Mouse (Mus musculus) limb, embryonic 13.5 days (tissue): ENCODE measurements at regions not wholly inside any gene's neighbourhood (a gene's known extent, or its start where the extent isn't known, plus 50 kb on each side); places are given as distances from the start of the nearest gene placed in this dataset.

ENCODE experiments used
- ATAC-seq: fragments of 200-750 bp; cut with Nextera tagmentation; 2 replicates; pipeline ENCODE4 v1.8.0; 2017; ENCODE audit warnings: low read depth, moderate number of reproducible peaks, moderate TSS enrichment; ENCODE audit not compliant: low FRiP score
- H3K27ac ChIP-seq: fragments of 300-500 bp; sonication (generic); 2 replicates; pipeline ENCODE4 v1.5.1; 2015; ENCODE audit warnings: inconsistent platforms, mild to moderate bottlenecking, moderate library complexity
- H3K27me3 ChIP-seq: fragments of 300-500 bp; sonication (generic); 2 replicates; pipeline ENCODE4 v1.6.1; 2015; ENCODE audit warnings: mild to moderate bottlenecking, inconsistent platforms
- H3K36me3 ChIP-seq: fragments of 300-500 bp; sonication (generic); 2 replicates; pipeline ENCODE4 v1.6.1; 2015; ENCODE audit warnings: inconsistent platforms, mild to moderate bottlenecking, moderate library complexity
- H3K4me1 ChIP-seq: fragments of 300-500 bp; sonication (generic); 2 replicates; pipeline ENCODE4 v1.6.1; 2015; ENCODE audit warnings: inconsistent platforms
- H3K4me2 ChIP-seq: fragments of 300-500 bp; sonication (generic); replicated peaks from 2 replicates; pipeline ENCODE4 v1.6.1; 2015; ENCODE audit warnings: inconsistent platforms, mild to moderate bottlenecking, moderate library complexity
- H3K4me3 ChIP-seq: fragments of 300-500 bp; sonication (generic); 2 replicates; pipeline ENCODE4 v1.5.1; 2015; ENCODE audit warnings: moderate library complexity, mild to moderate bottlenecking, inconsistent platforms
- H3K9ac ChIP-seq: fragments of 300-500 bp; sonication (generic); 2 replicates; pipeline ENCODE4 v1.6.1; 2015; ENCODE audit warnings: mild to moderate bottlenecking, inconsistent platforms
- H3K9me3 ChIP-seq: fragments of 300-500 bp; sonication (generic); 2 replicates; pipeline ENCODE4 v1.6.1; 2016; ENCODE audit warnings: inconsistent platforms
- WGBS: fragments of 180-500 bp; shearing (Covaris S2); methylation state at CpG from one replicate; pipeline ENCODE4 v1.1.7; 2015; 5-methylcytosine and 5-hydroxymethylcytosine counted together

DNA sequence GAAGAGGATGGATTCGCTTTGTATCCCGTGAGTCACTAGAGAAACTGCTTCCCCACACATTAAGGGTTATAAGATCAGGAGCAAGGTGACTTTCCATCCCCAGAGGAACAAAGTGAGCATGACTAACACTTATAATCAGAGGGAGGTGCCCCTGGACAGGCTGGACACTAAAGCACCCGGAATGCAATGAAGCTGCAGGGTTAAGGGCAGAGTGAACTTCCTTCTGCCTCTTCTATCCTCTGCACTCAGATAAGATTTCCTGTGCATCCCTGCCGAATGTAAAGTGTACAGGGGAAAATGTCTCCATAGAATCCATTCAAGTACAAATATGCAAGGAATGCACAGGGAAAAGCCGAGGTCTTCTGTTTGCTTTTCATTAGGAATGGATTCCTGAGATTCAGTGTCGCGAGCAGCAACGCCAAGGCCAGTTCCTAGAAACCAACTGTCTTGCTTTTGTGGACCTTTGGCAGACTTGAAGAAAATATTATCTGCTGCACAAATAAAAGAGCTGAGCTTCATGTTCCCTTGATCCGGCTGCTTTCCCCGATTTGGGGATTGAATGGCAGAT, 58.5 kb upstream of the Fbxl7 start:
- 61% methylated on average over 10 of the region's 10 CpGs for WGBS

DNA sequence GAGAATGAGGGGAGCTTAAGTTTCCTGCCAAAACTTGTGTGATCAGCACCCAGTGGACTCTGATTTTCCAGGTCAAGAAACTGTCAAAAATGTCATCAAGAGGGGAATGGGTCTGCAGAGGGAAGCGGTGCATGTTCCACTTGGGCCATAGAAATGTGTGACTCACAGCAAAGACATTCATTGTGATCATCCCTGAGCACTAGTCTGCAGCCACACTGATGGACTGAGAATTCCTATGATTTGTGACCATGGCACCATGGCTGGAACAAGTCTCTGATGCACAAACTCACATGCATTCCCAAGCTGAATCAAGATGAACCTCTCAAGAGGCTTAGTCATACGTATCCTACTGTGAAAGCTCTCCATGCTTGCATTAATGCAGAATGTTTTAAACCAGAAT, 63.6 kb upstream of the Fbxl7 start:
- H3K9me3 ChIP-seq: no peaks in the 10 kb centered on the region
- H3K4me1 ChIP-seq: peaks cover 3% of the 10 kb centered on the region; the same call in 1 of the 2 replicates
- no peak overlapping the region for H3K9ac ChIP-seq
- H3K4me2 ChIP-seq: no peak overlapping the region
- no peak overlapping the region for H3K4me3 ChIP-seq
- H3K27me3 ChIP-seq: no peaks in the 10 kb centered on the region
- H3K36me3 ChIP-seq: no peaks in the 10 kb centered on the region
- H3K27ac ChIP-seq: no peak overlapping the region
- 93% methylated on average over 2 of the region's 2 CpGs for WGBS
- ATAC-seq: no peak

More for the DNA sequence above, 58.5 kb upstream of the Fbxl7 start:
- Histone ChIP-seq H3K4me1 (peaks cover 7% of the 10 kb centered on the region; the same call in 1 of the 2 replicates), H3K9me3 (no peaks in the 10 kb centered on the region), H3K27me3 (no peaks in the 10 kb centered on the region), H3K27ac (no peak overlapping the region), H3K4me3 (no peak overlapping the region), H3K36me3 (no peaks in the 10 kb centered on the region), H3K9ac (no peak overlapping the region), H3K4me2 (no peak overlapping the region)
- ATAC-seq: no peak

DNA sequence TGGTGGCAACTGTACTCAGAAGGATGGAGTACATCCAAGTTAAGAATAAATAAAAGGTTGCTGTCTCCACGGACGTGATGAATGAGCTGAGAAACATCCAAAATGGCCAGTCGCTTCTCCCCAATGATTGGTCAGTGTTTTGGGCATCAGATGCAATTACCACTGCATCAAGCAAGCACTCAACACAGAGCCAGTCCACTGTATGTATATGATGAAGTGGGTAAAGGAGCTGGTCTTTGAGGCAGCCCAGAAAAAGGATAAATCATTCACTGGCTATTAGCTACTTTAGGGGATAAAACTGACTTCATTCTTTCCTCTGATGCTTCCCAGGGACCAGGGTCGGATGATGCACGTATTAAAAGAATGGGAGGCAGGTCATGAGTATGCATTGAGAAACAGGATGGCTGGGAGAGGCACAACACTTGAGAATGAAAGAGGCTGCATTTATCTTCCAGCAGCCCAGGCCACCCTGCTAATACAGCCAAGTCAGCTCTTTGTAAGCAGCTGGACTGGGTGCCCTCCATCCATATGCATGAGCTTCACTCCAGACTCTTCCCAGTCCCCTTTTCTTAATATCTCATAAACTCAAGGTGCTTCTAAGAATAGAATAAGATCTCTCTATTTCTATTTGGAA, 73.1 kb upstream of the Fbxl7 start:
- H3K4me3 ChIP-seq: no peak overlapping the region
- no peaks in the 10 kb centered on the region for H3K27me3 ChIP-seq
- H3K27ac ChIP-seq: no peak overlapping the region
- H3K36me3 ChIP-seq: no peaks in the 10 kb centered on the region
- H3K9ac ChIP-seq: no peak overlapping the region
- H3K4me1 ChIP-seq: no peaks in the 10 kb centered on the region
- no peak overlapping the region for H3K4me2 ChIP-seq
- H3K9me3 ChIP-seq: no peaks in the 10 kb centered on the region
- ATAC-seq: no peak
- 76% methylated on average over 5 of the region's 5 CpGs for WGBS

DNA sequence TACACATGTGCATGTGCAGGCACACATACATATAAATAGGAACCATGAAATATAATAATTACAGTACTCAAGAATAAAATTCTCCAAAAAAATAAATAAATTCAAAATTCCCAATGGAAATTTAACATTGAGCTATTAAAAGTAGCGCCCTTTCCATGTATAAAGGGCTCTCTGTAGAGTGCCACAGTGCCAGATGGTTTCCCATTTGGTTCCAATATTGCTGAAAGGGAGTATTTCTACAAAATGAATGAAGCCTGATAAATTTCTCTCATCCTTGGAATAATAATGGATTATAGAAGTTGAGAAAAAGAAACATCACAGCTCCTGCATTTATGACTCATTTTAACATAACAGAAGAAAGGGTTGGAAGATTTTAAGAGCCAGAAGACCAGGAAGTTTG, 75.4 kb upstream of the Fbxl7 start:
- 67% methylated on average over 1 of the region's 1 CpGs for WGBS
- Histone ChIP-seq H3K27ac (no peak overlapping the region), H3K4me3 (no peak overlapping the region), H3K9ac (no peak overlapping the region), H3K9me3 (no peaks in the 10 kb centered on the region), H3K36me3 (no peaks in the 10 kb centered on the region), H3K4me2 (no peak overlapping the region), H3K4me1 (no peaks in the 10 kb centered on the region), H3K27me3 (no peaks in the 10 kb centered on the region)
- ATAC-seq: no peak

DNA sequence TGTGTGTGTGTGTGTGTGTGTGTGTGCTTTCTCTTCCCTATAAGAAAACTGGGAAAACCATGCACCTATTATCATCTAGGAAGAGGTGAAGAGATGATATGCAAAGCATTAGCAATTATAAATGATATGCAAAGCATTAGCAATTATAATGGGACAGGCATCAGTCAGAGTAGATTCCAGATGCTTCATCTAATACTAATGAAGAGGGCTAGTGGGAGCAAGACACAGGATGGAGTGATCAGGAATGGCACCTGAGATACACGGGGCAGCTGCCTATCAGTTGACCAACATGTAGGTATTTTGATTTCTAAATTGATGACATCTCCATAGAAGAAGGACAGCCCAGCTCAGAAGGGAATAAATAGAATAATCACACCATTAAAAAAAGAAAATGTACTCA, 97.7 kb upstream of the Fbxl7 start:
- Histone ChIP-seq H3K36me3 (no peaks in the 10 kb centered on the region), H3K9ac (no peak overlapping the region), H3K9me3 (no peaks in the 10 kb centered on the region), H3K4me3 (no peak overlapping the region), H3K27me3 (no peaks in the 10 kb centered on the region), H3K4me2 (no peak overlapping the region), H3K27ac (no peak overlapping the region), H3K4me1 (no peaks in the 10 kb centered on the region)
- no peak for ATAC-seq
- WGBS: 78% methylated on average over 1 of the region's 1 CpGs

DNA sequence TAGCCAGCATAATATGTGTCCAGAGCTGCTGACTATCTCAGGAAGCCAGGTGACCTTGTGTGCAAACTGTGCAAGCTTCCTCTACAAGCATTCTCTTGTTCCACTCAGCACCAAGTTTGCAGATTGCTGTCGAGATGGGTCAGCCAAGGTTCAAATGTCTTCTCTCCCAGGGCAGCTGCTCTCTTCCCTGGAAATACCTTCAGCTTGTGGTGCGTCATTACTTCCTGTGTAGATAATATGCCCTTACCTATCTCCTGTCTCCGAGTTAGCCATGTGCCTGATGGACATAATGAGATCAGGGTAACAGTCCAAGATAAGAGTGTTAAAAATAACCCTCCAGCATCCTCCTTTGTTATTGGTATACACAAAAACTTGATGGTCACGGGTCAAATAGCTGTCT, 113.7 kb upstream of the Fbxl7 start:
- ATAC-seq: no peak
- Histone ChIP-seq H3K4me3 (no peak overlapping the region), H3K4me1 (no peaks in the 10 kb centered on the region), H3K4me2 (no peak overlapping the region), H3K36me3 (no peaks in the 10 kb centered on the region), H3K9me3 (no peaks in the 10 kb centered on the region), H3K27ac (no peak overlapping the region), H3K27me3 (no peaks in the 10 kb centered on the region), H3K9ac (no peak overlapping the region)
- 76% methylated on average over 4 of the region's 4 CpGs for whole genome bisulfite sequencing

DNA sequence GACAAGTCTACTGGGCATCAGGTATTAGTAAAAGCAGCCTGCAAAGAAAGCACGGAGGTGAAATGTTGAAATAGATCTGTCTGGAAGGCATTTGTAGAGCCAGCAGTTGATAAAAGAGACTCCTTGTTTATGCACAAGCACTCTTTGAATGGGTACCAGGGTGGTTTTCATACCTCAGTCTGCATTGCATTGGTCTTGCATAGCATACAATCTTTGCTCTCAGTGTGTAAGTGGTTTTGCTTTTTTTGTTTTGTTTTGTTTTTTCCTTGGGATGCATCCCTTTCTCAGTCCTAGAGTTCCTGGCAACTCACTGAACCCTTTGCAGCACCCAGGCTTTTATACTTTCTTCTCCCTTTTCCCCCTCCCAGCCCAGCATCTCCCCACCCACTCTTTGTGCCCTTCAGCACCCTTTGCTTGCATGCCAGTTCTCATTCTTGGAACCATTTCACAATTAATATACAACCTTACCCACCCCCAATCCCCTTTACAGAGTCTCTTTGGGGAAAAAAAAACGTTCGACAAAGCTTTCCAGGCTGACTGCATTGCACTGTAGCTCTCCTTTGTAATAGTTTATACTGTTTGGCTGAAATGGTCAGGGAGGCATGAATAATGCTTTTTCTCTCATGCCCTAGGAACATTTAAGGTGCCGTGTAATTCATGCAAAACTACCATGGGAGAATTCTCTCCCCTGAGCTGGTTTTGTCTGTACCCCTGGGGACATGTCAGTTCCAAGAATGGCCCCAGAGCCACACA, 118.7 kb upstream of the Fbxl7 start:
- Histone ChIP-seq H3K4me2 (no peak overlapping the region), H3K27me3 (no peaks in the 10 kb centered on the region), H3K27ac (no peak overlapping the region), H3K4me1 (no peaks in the 10 kb centered on the region), H3K36me3 (no peaks in the 10 kb centered on the region), H3K4me3 (no peak overlapping the region), H3K9ac (no peak overlapping the region), H3K9me3 (no peaks in the 10 kb centered on the region)
- no peak for ATAC-seq
- WGBS: 58% methylated on average over 4 of the region's 4 CpGs

DNA sequence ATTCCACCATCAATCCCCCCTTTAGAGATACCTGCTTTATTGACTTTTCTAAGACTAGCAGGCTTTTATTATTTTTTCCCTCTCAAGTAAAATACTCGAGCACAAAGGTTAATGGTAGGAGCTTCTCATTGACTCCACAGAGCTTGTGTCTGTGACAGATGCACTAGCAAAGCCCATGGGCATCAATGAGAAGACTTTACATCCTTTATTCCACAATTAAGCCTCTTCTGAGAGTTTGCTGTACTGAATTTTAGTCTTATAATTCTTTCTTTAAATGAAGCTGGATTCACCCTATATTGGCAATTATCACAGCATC, 119.2 kb upstream of the Fbxl7 start:
- Histone ChIP-seq H3K9me3 (no peaks in the 10 kb centered on the region), H3K4me1 (no peaks in the 10 kb centered on the region), H3K36me3 (no peaks in the 10 kb centered on the region), H3K9ac (no peak overlapping the region), H3K4me2 (no peak overlapping the region), H3K27me3 (no peaks in the 10 kb centered on the region), H3K27ac (no peak overlapping the region), H3K4me3 (no peak overlapping the region)
- ATAC-seq: no peak
- WGBS: 60% methylated on average over 1 of the region's 1 CpGs

DNA sequence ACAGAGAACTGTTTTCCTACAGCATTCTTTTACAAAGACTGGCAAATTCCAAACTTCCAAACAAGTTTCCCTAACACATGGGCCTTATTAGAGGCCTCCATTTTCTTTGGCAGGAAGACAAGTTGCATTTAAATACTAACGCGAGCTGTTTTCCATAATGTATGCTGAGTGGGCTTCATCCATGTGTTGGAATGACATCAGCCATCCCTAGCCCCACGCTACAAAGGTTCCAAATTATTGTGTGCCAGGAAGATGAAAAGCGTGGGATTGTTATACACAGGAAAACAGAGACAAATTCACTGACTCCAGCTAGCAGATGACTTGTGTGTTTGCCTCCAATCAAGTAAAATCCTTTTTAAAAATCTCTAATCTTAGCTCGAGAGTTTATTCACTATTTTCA, 125.1 kb upstream of the Fbxl7 start:
- Histone ChIP-seq H3K4me1 (peaks cover 16% of the 10 kb centered on the region), H3K27me3 (no peaks in the 10 kb centered on the region), H3K4me3 (no peak overlapping the region), H3K36me3 (no peaks in the 10 kb centered on the region), H3K9me3 (no peaks in the 10 kb centered on the region), H3K27ac (peak overlapping the region; percentile 39; the same call in 1 of the 2 replicates), H3K4me2 (no peak overlapping the region), H3K9ac (no peak overlapping the region)
- 57% methylated on average over 5 of the region's 5 CpGs for WGBS
- peak; percentile 59; the same call in 1 of the 2 replicates for ATAC-seq

DNA sequence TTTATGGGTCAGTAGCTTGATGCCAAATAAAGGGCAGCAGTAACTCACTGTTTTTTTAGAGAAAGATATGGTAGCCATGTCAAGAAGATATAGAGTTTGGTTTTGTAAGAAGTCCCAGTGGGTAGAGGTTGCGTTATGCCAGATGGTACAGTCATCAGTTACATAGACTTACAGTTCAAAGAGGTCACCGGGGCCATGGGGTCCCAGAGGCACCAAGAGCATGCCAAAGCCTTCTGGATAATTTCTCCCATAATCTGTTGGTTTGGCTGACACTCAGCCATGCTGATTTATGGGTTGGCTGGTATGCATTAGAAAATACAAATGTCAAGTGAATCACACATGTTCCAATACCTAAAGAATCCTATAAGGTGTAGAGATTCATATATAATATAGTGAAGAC, 137.9 kb upstream of the Fbxl7 start:
- WGBS: 52% methylated on average over 2 of the region's 2 CpGs
- Histone ChIP-seq H3K36me3 (no peaks in the 10 kb centered on the region), H3K4me2 (no peak overlapping the region), H3K9me3 (no peaks in the 10 kb centered on the region), H3K27ac (no peak overlapping the region), H3K4me1 (no peaks in the 10 kb centered on the region), H3K4me3 (no peak overlapping the region), H3K9ac (no peak overlapping the region), H3K27me3 (no peaks in the 10 kb centered on the region)
- ATAC-seq: no peak

DNA sequence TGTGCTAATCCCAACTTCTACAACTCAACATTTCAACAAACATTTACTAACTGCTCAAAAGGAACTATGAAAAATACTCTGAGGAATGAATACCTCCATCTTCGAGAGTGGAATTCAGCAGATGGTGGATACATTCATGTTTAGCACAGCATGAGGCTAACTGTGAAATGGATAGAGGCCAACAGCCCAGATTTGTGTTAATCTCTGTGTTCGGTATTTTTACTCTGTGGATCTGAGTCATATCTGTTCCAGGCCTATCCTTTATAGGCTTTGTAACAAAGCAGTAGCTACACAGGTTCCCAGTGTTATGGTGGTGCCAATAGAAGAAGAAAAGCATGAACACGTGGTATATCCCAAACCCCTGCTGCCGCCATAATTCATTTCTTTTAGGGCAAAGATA, 148.4 kb upstream of the Fbxl7 start:
- no peak for ATAC-seq
- no peaks in the 10 kb centered on the region for H3K27me3 ChIP-seq
- H3K4me2 ChIP-seq: no peak overlapping the region
- no peaks in the 10 kb centered on the region for H3K9me3 ChIP-seq
- H3K36me3 ChIP-seq: no peaks in the 10 kb centered on the region
- no peak overlapping the region for H3K27ac ChIP-seq
- no peaks in the 10 kb centered on the region for H3K4me1 ChIP-seq
- WGBS: 76% methylated on average over 4 of the region's 4 CpGs
- no peak overlapping the region for H3K9ac ChIP-seq
- H3K4me3 ChIP-seq: no peak overlapping the region

DNA sequence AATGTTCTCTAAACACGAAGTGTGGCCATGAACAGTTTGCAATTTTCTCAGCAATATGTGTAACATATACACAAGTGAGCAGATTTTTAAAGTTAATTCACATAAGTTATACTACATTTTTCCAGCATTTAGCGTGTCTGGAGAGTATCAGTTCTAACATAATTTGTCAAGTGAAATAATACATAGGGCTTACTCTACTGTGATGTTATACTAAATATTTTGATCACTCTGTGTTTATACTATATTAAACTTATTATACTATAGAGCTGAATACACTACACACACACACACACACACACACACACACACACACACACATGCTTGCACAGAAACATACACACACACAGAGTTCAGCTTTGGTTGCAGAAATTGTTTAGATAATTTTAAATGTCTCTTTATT, 155.3 kb upstream of the Fbxl7 start:
- WGBS: 76% methylated on average over 2 of the region's 2 CpGs
- Histone ChIP-seq H3K4me2 (no peak overlapping the region), H3K27ac (no peak overlapping the region), H3K4me1 (no peaks in the 10 kb centered on the region), H3K4me3 (no peak overlapping the region), H3K36me3 (no peaks in the 10 kb centered on the region), H3K9me3 (no peaks in the 10 kb centered on the region), H3K27me3 (no peaks in the 10 kb centered on the region), H3K9ac (no peak overlapping the region)
- no peak for ATAC-seq

DNA sequence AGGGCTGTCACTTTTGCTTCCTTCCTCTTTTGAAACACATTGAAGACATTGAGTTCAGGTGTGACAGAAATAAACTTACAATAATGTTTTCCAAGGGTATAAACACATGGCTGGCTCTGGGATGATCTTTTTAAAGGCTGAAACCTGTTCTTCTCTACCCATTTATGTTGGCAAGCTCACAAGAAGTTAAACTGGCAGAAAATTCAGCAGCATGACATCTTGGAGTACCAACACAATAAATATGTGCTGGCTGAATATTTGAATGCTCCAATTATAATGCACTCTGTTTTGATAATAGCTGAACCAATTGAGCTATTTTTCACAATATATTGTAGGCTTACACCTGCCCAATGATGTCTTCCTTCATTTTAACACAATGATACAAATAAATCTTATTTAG, 168.1 kb upstream of the Fbxl7 start:
- Histone ChIP-seq H3K36me3 (no peaks in the 10 kb centered on the region), H3K9ac (no peak overlapping the region), H3K27me3 (no peaks in the 10 kb centered on the region; the same call in 1 of the 2 replicates), H3K27ac (no peak overlapping the region), H3K4me1 (peaks cover 3% of the 10 kb centered on the region; the same call in 1 of the 2 replicates), H3K4me2 (no peak overlapping the region), H3K9me3 (no peaks in the 10 kb centered on the region), H3K4me3 (no peak overlapping the region)
- ATAC-seq: no peak
